Mouse (Mus musculus): ENCODE data around the gene Adk.

Gene Adk

GRCm38 (mm10) chr14:21052112-21052780, at the start of gene Adk, which contains the start of gene Ap3m1:
TSS of gene Adk (plus strand) at chr14:21052574.
TSS of gene Ap3m1 (minus strand) at chr14:21052508.
- peak; percentile 96 for DNase-seq (ENCODE audit: low read depth, low spot score)

GRCm38 (mm10) chr14:21013800-21014334, 38.5 kb upstream of the Adk start:
- no peak for DNase-seq (ENCODE audit: low read depth, low spot score)

GRCm38 (mm10) chr14:21017871-21018270, 34.5 kb upstream of the Adk start:
- DNase-seq (ENCODE audit: low read depth, low spot score) = no peak

- peak; percentile 56 for DNase-seq (ENCODE audit: low read depth, low spot score)
Measured at GRCm38 (mm10) chr14:21018977-21019376, 33.4 kb upstream of the Adk start.

- no peak for DNase-seq (ENCODE audit: low read depth, low spot score)
Measured at GRCm38 (mm10) chr14:21020435-21020834, 31.9 kb upstream of the Adk start.

GRCm38 (mm10) chr14:21027542-21027941, 24.8 kb upstream of the Adk start:
- no peak for DNase-seq (ENCODE audit: low read depth, low spot score)

GRCm38 (mm10) chr14:21029025-21029659, 23.2 kb upstream of the Adk start:
- DNase-seq (ENCODE audit: low read depth, low spot score) = no peak

- peak; percentile 60 for DNase-seq (ENCODE audit: low read depth, low spot score)
Measured at GRCm38 (mm10) chr14:21031783-21032511, 20.4 kb upstream of the Adk start.

GRCm38 (mm10) chr14:21034271-21034670, 18.1 kb upstream of the Adk start:
- DNase-seq (ENCODE audit: low read depth, low spot score) = no peak

GRCm38 (mm10) chr14:21034791-21035190, 17.6 kb upstream of the Adk start:
- DNase-seq (ENCODE audit: low read depth, low spot score) = no peak

GRCm38 (mm10) chr14:21039077-21039476, 13.3 kb upstream of the Adk start:
- no peak for DNase-seq (ENCODE audit: low read depth, low spot score)

- DNase-seq (ENCODE audit: low read depth, low spot score) = no peak
Measured at GRCm38 (mm10) chr14:21039623-21040022, 12.8 kb upstream of the Adk start.

GRCm38 (mm10) chr14:21047840-21048239, 4.5 kb upstream of the Adk start:
- DNase-seq (ENCODE audit: low read depth, low spot score) = no peak

GRCm38 (mm10) chr14:21048879-21049278, 3.5 kb upstream of the Adk start:
- DNase-seq (ENCODE audit: low read depth, low spot score) = peak; percentile 77

- DNase-seq (ENCODE audit: low read depth, low spot score) = peak; percentile 86
Measured at GRCm38 (mm10) chr14:21050734-21051133, 1.6 kb upstream of the Adk start.

- no peak for DNase-seq (ENCODE audit: low read depth, low spot score)
Measured at GRCm38 (mm10) chr14:21051380-21052111, 828 bp upstream of the Adk start.

- peak; percentile 93 for DNase-seq (ENCODE audit: low read depth, low spot score)
Measured at GRCm38 (mm10) chr14:21052781-21053130, 382 bp downstream of the Adk start.

GRCm38 (mm10) chr14:21053151-21053550, 777 bp downstream of the Adk start:
- no peak for DNase-seq (ENCODE audit: low read depth, low spot score)

GRCm38 (mm10) chr14:21053586-21053985, 1.2 kb downstream of the Adk start:
- DNase-seq (ENCODE audit: low read depth, low spot score) = peak; percentile 45

- DNase-seq (ENCODE audit: low read depth, low spot score) = no peak
Measured at GRCm38 (mm10) chr14:21058972-21059371, 6.6 kb downstream of the Adk start.

GRCm38 (mm10) chr14:21062766-21063513, 10.6 kb downstream of the Adk start:
- DNase-seq (ENCODE audit: low read depth, low spot score) = no peak

All from R1 (cell line).